Mouse (Mus musculus) small intestine, adult 2 months (tissue): Measurements from ENCODE around the gene Pdlim4. TPM values are rescaled to one million over a fixed set of nuclear protein-coding genes. Genes with fewer than 3 reads are reported as not detected.
A peak's percentile ranks its signal among the peaks of the same experiment; 100 is the strongest.

Experiments
- H3K27ac ChIP-seq: fragments of 200-500 bp; 2 replicates; pipeline ENCODE4 v1.5.1; 2012; ENCODE audit warnings: low read depth, low read length, control low read depth, inconsistent platforms; ENCODE audit not compliant: insufficient read depth
- H3K27me3 ChIP-seq: fragments of 200-500 bp; 2 replicates; pipeline ENCODE4 v1.6.1; 2012; ENCODE audit warnings: mild to moderate bottlenecking, moderate library complexity, low read length, inconsistent platforms; ENCODE audit not compliant: control insufficient read depth, insufficient read depth
- H3K36me3 ChIP-seq: fragments of 200-500 bp; 2 replicates; pipeline ENCODE4 v1.6.1; 2012; ENCODE audit warnings: mild to moderate bottlenecking, low read length, control low read depth, inconsistent platforms; ENCODE audit not compliant: control insufficient read depth, insufficient read depth
- H3K4me1 ChIP-seq: fragments of 200-500 bp; 2 replicates; pipeline ENCODE4 v1.6.1; 2012; ENCODE audit warnings: low read length, inconsistent platforms, mixed read lengths; ENCODE audit not compliant: control insufficient read depth, insufficient read depth, insufficient read length
- H3K4me3 ChIP-seq: fragments of 200-500 bp; 2 replicates; pipeline ENCODE4 v1.5.1; 2012; ENCODE audit warnings: low read depth, mild to moderate bottlenecking, control low read depth, inconsistent platforms, low read length, moderate library complexity
- CTCF ChIP-seq: fragments of 200-500 bp; IDR thresholded peaks from 2 replicates; pipeline ENCODE4 v1.5.1; 2012; ENCODE audit warnings: low read depth, mild to moderate bottlenecking, control low read depth, inconsistent platforms, low read length, moderate library complexity, mixed read lengths; ENCODE audit not compliant: insufficient replicate concordance, insufficient read length; ENCODE audit errors: extremely low read depth
- POLR2A ChIP-seq: fragments of 200-500 bp; IDR thresholded peaks from 2 replicates; pipeline ENCODE4 v1.6.1; 2012; ENCODE audit warnings: low read depth, mild to moderate bottlenecking, control low read depth, inconsistent platforms, low read length, moderate library complexity
- WGBS: fragments of 180-500 bp; shearing (Covaris S2); methylation state at CpG from one replicate; pipeline ENCODE4 v1.1.7; 2018; 5-methylcytosine and 5-hydroxymethylcytosine counted together
- polyA plus RNA-seq: library from polyadenylated mRNA; depleted of rRNA; stranded (reverse); fragments of >200 nt; gene quantifications from 2 replicates; pipeline ENCODE4 v1.2.3, GENCODE M21; 2012; rRNA removed

The Pdlim4 gene
- 15.6 and 16.6 TPM in 2 replicates for polyA plus RNA-seq

DNA sequence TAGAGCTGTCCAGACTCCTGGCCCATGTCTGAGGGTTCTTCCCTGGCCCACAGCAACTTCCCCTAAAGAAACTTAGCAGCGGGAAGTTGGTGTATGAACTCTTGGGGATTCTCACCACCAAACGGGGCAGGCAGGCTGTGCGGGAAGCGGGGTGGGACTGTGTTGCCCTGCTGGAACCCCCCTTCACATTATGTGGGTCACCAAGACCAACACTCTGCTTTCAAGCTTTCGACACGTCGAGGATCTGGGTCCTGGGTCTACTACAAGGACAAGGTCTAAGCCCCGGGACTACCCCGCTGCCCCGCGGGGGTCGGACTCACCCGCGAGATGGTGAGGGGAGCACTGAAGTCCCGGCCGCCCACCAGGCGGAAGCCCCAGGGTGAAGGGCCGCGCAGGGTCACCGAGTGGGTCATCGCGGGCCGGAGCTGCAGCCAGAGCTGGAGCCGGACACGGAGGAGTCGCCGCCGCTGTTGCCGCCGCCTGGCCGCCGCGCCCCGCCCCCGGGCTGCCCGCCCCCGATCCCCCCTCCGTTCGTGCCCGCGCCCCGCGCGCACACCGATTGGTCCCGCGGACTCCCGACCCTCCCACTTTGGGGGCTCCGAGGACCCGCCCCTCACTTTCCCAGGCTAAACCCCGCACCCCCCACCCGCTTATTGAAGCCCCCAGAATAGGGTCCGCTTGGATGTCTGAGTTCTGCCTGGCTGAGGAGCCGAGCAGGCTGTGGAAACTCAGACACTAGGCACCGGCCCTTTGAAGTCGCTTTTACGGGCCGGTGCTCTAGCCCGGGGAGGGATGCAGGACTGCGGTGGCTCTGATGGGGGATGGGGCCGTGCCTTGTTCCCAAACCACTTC, at the start of gene Pdlim4:
Gene Pdlim4, minus strand, starts transcription at position 495 of the 852 bp plus-strand sequence.
- no peak for TF ChIP-seq POLR2A
- TF ChIP-seq CTCF, result no peak
- no peaks in the 10 kb centered on the region for H3K36me3 ChIP-seq
- H3K4me3 ChIP-seq, result peak within 1 kb of the TSS; percentile 63
- peaks cover 8% of the 10 kb centered on the region; the same call in 1 of the 2 replicates for H3K27me3 ChIP-seq
- H3K4me1 ChIP-seq, result peaks cover 17% of the 10 kb centered on the region
- 6% methylated on average over 60 of the region's 61 CpGs for WGBS
- H3K27ac ChIP-seq, result peak within 1 kb of the TSS; percentile 7; the same call in 1 of the 2 replicates

GRCm38 (mm10) chr11:54117096-54117495, 48.3 kb upstream of the Pdlim4 start:
- H3K4me1 ChIP-seq, result no peaks in the 10 kb centered on the region; the same call in 1 of the 2 replicates
- H3K36me3 ChIP-seq, result no peaks in the 10 kb centered on the region
- no peak overlapping the region for H3K27ac ChIP-seq
- 92% methylated on average over 10 of the region's 10 CpGs for WGBS
- H3K27me3 ChIP-seq, result no peaks in the 10 kb centered on the region
- no peak for TF ChIP-seq CTCF
- TF ChIP-seq POLR2A, result no peak
- no peak overlapping the region for H3K4me3 ChIP-seq

- Histone ChIP-seq H3K27me3 (no peaks in the 10 kb centered on the region), H3K4me3 (no peak overlapping the region), H3K4me1 (no peaks in the 10 kb centered on the region; the same call in 1 of the 2 replicates), H3K36me3 (no peaks in the 10 kb centered on the region), H3K27ac (no peak overlapping the region)
- TF ChIP-seq CTCF (no peak), POLR2A (no peak)
- WGBS, result 75% methylated on average over 4 of the region's 4 CpGs
These were observed 47.6 kb upstream of the Pdlim4 start for GRCm38 (mm10) chr11:54116406-54116805.

GRCm38 (mm10) chr11:54115911-54116310, 47.1 kb upstream of the Pdlim4 start:
- no peak overlapping the region for H3K4me3 ChIP-seq
- WGBS, result 72% methylated on average over 3 of the region's 3 CpGs
- H3K27me3 ChIP-seq, result no peaks in the 10 kb centered on the region
- H3K27ac ChIP-seq, result no peak overlapping the region
- H3K4me1 ChIP-seq, result no peaks in the 10 kb centered on the region; the same call in 1 of the 2 replicates
- no peaks in the 10 kb centered on the region for H3K36me3 ChIP-seq
- TF ChIP-seq CTCF, result no peak
- no peak for TF ChIP-seq POLR2A

GRCm38 (mm10) chr11:54115301-54115700, 46.5 kb upstream of the Pdlim4 start:
- WGBS, result 86% methylated on average over 8 of the region's 8 CpGs
- Histone ChIP-seq H3K27me3 (no peaks in the 10 kb centered on the region), H3K36me3 (no peaks in the 10 kb centered on the region), H3K4me1 (no peaks in the 10 kb centered on the region; the same call in 1 of the 2 replicates), H3K4me3 (no peak overlapping the region), H3K27ac (no peak overlapping the region)
- no peak for TF ChIP-seq POLR2A
- TF ChIP-seq CTCF, result no peak

- Histone ChIP-seq H3K27me3 (no peaks in the 10 kb centered on the region), H3K36me3 (no peaks in the 10 kb centered on the region), H3K27ac (no peak overlapping the region), H3K4me3 (no peak overlapping the region), H3K4me1 (no peaks in the 10 kb centered on the region; the same call in 1 of the 2 replicates)
- WGBS, result 100% methylated on average over 3 of the region's 3 CpGs
- TF ChIP-seq POLR2A, result no peak
- TF ChIP-seq CTCF, result no peak
These were observed 45.9 kb upstream of the Pdlim4 start for GRCm38 (mm10) chr11:54114746-54115145.

- 12% methylated on average over 4 of the region's 4 CpGs for WGBS
- no peaks in the 10 kb centered on the region; the same call in 1 of the 2 replicates for H3K4me1 ChIP-seq
- 0 out of 2 replicates have a peak overlapping the region, but pooled peaks have one; percentile 6 for H3K4me3 ChIP-seq
- TF ChIP-seq POLR2A (no peak), CTCF (no peak)
- H3K27me3 ChIP-seq, result no peaks in the 10 kb centered on the region
- H3K27ac ChIP-seq, result peak overlapping the region; percentile 48
- no peaks in the 10 kb centered on the region for H3K36me3 ChIP-seq
These were observed 44.5 kb upstream of the Pdlim4 start for GRCm38 (mm10) chr11:54113352-54113751.
